Mouse (Mus musculus) E14TG2a.4 (cell line): ENCODE measurements around the gene Fabp6.

Source experiments
- CTCF ChIP-seq: conservative IDR thresholded peaks from 2 replicates; pipeline ENCODE4 v1.5.1; 2014; ENCODE audit warnings: low read length
- POU5F1 ChIP-seq: IDR thresholded peaks from 2 replicates; pipeline ENCODE4 v1.6.1; 2014; ENCODE audit warnings: low read length, borderline replicate concordance

- no peak for TF ChIP-seq CTCF
- TF ChIP-seq POU5F1: no peak
These were observed 41.8 kb upstream of the Fabp6 start for GRCm38 (mm10) chr11:43643180-43643591.
